Mouse (Mus musculus): ENCODE measurements around the gene Slc25a40.

Slc25a40 gene

GRCm38 (mm10) chr5:8489471-8490110, 66.9 kb downstream of the Slc25a40 start:
- DNase-seq (ENCODE audit: low read depth, low spot score) = peak; percentile 44

GRCm38 (mm10) chr5:8491778-8492177, 69.1 kb downstream of the Slc25a40 start:
- no peak for DNase-seq (ENCODE audit: low read depth, low spot score)

Data from CD4-positive helper T cell, adult 2 months (primary cell).